Mouse (Mus musculus): ENCODE data around the gene Ctbp2. TPM values are rescaled to one million over a fixed set of nuclear protein-coding genes. Genes with fewer than 3 reads are reported as not detected.
A peak's percentile ranks its signal among the peaks of the same experiment; 100 is the strongest.

Gene Ctbp2
- total RNA-seq, 2 experiments from 2014 or later, result 44.1 to 47.4 TPM

DNA sequence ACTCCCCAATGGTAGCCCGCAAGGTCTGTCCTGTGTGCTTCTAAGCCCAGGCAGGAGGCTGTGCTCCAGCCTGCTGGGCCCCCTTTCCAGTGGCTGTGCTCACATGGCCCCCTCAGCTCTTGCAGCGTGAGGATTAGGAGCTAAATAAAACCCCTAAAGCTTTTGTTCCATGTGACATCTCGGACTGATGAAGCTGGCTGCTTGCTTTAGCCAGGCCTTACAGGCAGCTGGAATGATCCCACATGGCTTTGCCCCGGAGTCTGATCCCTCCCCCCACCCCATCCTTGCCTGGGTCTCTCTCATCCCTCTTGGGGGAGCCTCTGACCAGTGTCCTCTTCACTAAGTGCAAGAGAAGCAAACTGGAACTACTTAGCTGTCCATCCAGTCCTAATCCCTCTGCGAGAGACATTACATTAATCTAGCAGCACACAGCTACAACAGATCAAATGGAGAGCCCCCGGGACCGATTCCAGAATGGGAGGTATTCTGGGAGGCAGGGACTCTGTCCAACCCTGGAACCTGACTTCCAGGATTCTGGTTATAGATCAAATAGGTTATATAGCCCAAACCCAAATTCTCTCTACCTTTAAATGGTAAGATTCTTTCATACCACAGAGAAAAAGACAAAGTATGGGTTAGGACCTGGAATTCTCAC lies 108.6 kb downstream of the Ctbp2 start:
- TF ChIP-seq CTCF (conservative IDR thresholded peaks at IDR 0.05), result no peak
- Histone ChIP-seq H3K4me3 (no peak overlapping the region), H3K27ac (no peak overlapping the region)
- no peak for DNase-seq (ENCODE audit: low spot score in 2 of 2)

DNA sequence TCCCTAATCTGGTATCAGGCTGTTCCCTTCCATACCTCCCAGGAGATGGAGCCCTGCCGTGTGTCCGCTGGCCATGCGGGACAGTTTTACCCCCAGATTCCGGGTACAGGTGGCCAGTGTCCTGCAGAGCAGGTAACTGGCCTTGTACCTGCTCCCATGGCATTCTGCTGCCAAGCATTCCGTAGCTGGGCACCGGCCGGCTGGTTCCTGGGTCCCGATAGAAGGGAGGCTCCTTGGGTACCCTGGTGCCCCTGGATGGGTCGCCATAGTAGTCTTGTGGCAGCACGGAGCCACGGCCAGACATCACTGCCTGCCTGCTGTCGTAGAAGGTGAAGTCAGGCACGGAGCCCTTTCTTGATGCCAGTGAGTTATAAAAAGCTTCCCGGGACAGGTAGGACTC lies 109.5 kb downstream of the Ctbp2 start:
- no peak for DNase-seq (ENCODE audit: low spot score in 2 of 2)
- Histone ChIP-seq H3K4me3 (no peak overlapping the region), H3K27ac (peak overlapping the region; percentile 36; the same call in 1 of the 2 replicates)
- TF ChIP-seq CTCF (conservative IDR thresholded peaks at IDR 0.05), result no peak

DNA sequence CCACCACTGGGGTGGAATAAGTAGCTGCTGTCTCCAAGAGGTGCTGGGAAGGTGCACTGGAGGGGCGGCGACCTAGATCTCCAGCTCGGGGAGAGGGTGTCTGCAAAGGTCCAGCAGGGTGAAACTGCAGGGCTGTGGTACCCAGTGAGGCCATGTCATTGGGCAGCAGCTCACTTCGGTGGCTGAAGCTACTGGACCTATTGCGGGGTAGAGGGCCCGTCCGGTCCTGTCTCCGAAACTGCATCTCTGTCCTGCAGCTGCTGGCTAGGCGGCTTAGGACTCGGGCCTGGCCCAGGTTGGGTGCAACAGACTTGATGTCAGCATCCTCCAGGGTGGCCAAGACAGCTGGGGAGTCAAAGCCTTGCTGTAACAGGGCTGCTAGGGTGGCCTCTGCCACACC lies 110.2 kb downstream of the Ctbp2 start:
- Histone ChIP-seq H3K27ac (peak overlapping the region; percentile 65), H3K4me3 (no peak overlapping the region)
- DNase-seq (ENCODE audit: low spot score in 2 of 2), result no peak
- TF ChIP-seq CTCF (conservative IDR thresholded peaks at IDR 0.05), result no peak

DNA sequence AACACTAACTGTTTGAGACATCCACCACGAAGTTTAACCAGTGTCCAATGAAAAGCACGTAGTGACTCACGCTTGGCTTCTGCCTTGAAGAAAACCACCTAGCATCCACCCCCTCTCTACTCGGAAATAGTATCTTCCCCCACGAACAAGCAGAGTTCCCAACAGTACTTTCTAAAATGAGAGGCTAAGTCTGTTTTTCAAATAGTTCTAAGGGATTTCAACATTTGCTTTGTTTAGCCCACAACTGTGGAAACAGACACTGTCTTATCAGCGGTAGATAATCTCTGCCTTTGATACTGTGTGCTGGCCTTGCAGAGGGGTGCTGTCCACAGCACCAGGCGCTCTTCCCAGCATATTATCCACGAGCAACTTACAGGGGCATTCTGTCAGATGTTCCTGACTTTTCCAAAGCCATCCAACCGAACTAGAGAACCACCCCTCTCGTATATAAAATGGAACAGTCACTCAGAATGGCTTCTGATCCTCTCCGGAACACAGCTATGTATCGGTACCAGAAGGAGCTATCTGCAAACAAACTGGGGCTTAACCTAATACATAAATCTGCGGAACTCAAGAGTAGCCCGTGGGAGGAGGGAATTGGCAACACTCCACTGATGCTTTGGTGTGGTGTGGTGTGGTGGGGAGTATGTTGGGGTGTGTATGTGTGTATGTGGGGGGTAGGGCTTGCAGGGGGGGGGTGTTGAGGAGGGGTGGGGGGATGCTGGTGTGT lies 111.4 kb downstream of the Ctbp2 start:
- peak overlapping the region; percentile 91 for H3K27ac ChIP-seq
- no peak for TF ChIP-seq CTCF (conservative IDR thresholded peaks at IDR 0.05)
- peak in 1 of 2 experiments; percentile 60 for DNase-seq (ENCODE audit: low spot score in 2 of 2)
- H3K4me3 ChIP-seq, result peak overlapping the region; percentile 7; the same call in 1 of the 2 replicates

DNA sequence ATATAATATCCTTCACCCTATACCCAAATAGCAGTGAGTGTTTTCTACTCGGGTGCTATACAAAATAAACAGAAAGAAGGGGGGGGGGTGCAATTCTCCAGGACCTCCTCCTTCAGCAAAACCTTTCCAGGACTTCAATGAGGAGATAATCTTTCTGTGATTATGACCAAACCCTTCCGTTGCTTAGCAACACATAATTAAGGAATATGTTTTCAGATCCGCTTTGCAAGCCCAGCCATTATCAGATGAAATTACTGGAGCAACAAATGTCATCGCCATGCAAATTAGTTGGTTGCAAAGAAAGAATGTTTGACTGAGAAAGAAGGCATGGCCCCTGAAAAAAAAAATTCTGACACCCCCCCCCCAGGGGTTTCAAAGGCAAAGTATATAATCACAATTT lies 112.5 kb downstream of the Ctbp2 start:
- Histone ChIP-seq H3K4me3 (no peak overlapping the region), H3K27ac (peak overlapping the region; percentile 91)
- DNase-seq (ENCODE audit: low spot score in 2 of 2), result no peak
- no peak for TF ChIP-seq CTCF (conservative IDR thresholded peaks at IDR 0.05)

DNA sequence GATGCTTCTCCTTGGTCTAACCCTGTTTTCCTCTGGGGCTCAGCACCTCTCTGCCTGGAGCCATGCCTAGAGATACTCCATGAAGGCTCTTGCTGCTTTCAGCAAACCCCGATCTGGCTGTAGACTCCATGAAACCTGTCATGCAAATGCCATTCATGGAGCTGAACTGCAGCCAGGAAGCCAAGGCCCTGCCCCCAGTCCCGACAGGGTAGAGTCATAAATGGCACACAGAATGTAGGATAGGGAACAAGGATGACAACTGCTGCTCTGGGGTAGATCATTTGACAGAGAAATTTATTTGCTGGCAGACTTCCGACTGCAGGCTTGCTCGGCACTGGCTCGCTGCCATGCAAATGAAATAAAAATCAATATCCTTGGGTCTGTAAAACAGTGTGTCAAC lies 113.0 kb downstream of the Ctbp2 start:
- DNase-seq (ENCODE audit: low spot score in 2 of 2), result peak; percentile 73 to 75
- Histone ChIP-seq H3K4me3 (peak overlapping the region; percentile 10; the same call in 1 of the 2 replicates), H3K27ac (peak overlapping the region; percentile 91)
- TF ChIP-seq CTCF (conservative IDR thresholded peaks at IDR 0.05), result no peak

DNA sequence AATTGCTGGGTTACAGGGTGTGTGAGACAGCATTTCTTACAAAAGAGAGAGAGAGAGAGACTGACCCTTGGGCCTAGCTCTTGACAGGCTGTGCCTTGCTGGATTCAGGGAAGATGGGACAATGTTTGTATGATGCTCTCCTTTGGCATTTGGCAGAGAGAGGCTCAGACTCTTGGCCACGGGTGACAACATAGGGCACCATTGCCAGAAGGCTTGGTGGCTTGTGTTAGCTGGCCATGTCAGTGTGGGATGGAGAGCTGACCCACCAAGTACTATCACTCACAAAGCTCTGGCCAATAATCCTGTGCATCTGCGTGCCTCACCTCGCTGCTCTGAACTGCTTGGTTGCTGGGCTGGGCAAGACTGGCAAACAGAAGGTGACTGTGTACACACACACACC lies 113.7 kb downstream of the Ctbp2 start:
- no peak for TF ChIP-seq CTCF (conservative IDR thresholded peaks at IDR 0.05)

DNA sequence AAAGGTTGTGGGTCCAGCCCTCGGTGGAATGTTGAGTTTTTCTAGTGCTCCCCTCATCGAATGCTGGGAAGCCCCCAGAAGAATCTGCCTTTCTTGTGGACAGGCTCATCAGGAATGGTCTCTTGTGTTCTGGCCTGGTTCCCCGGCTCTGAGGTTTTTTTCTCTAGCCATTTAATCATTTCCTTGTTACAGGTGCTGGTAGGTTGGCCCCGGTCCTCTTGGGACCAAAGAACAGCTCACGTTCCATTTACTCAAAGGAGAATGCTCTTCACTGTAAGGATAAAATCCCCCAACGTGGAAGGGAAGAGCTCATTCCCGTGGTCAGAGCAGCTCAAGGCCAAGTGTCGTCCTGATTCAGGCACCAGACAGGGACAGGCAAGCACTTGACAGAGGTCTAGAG lies 114.5 kb downstream of the Ctbp2 start:
- Histone ChIP-seq H3K4me3 (no peak overlapping the region), H3K27ac (peak overlapping the region; percentile 91)
- no peak for TF ChIP-seq CTCF (conservative IDR thresholded peaks at IDR 0.05)
- no peak for DNase-seq (ENCODE audit: low spot score in 2 of 2)

More for the DNA sequence above, 113.7 kb downstream of the Ctbp2 start:
- Histone ChIP-seq H3K4me3 (no peak overlapping the region), H3K27ac (peak overlapping the region; percentile 91)
- no peak for DNase-seq (ENCODE audit: low spot score in 2 of 2)

DNA sequence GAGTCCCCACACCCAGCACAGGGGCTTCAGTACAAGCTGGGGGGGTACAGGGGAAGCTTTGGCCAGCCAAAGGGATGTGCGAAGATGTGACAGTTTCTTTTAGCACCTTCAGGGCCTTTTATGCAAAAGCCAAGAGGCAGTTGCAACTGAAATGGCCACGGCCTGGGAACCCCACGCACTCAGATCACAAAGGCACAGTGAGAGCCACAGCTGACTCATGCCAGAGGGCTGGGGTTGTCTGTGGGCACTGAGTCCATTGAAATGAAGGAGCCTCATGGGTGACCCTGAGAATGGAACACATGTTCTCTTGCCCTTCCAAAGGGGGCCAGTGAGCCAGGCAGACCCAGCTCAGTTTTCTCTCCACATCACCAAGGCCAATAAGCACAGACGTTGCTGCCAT lies 115.5 kb downstream of the Ctbp2 start:
- DNase-seq (ENCODE audit: low spot score in 2 of 2), result no peak
- H3K27ac ChIP-seq, result 0 out of 2 replicates have a peak overlapping the region, but pooled peaks have one; percentile 91
- TF ChIP-seq CTCF (conservative IDR thresholded peaks at IDR 0.05), result no peak
- H3K4me3 ChIP-seq, result no peak overlapping the region

DNA sequence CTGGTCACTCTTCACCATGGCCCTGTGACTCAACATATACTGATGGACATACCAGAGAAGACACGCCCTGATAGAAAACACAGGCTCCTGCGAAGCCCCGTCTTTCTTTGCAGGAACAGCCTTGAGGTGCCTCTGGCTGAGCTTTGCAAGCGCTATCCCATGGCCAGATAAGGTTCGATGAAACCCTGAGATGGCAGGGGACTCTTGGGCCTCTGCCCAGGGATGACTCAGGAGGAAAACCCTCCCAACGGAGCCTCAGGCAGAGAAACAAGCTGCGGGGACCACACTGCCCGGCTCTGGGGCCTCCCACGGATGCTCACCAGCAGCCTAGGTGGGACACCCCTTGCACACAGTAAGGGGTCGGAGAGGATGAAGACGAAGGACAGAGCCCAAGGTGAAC lies 116.8 kb downstream of the Ctbp2 start:
- no peak overlapping the region for H3K4me3 ChIP-seq
- H3K27ac ChIP-seq, result peak overlapping the region; percentile 59
- no peak for TF ChIP-seq CTCF (conservative IDR thresholded peaks at IDR 0.05)
- no peak for DNase-seq (ENCODE audit: low spot score in 2 of 2)

DNA sequence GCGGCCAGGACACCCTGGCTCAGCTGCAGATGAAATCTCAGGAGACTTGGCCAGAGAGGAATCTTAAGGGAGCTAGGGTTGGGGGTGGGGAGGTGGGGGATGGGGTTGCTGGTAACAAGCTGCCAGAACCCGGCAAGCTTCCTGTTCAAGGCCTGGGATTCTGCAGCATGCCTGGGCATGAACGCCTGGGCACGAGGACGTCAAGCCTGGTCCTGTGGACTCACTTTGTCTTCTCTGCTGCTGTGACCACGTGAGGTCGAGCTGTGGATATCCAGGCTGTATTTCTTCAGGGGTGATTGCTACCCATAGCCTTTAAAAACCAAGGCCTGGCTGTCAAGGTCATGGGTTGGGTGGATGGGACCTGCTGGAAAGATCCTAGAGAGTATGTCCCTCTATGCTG lies 118.4 kb downstream of the Ctbp2 start:
- no peak for TF ChIP-seq CTCF (conservative IDR thresholded peaks at IDR 0.05)
- H3K27ac ChIP-seq, result no peak overlapping the region
- no peak for DNase-seq (ENCODE audit: low spot score in 2 of 2)
- H3K4me3 ChIP-seq, result no peak overlapping the region

DNA sequence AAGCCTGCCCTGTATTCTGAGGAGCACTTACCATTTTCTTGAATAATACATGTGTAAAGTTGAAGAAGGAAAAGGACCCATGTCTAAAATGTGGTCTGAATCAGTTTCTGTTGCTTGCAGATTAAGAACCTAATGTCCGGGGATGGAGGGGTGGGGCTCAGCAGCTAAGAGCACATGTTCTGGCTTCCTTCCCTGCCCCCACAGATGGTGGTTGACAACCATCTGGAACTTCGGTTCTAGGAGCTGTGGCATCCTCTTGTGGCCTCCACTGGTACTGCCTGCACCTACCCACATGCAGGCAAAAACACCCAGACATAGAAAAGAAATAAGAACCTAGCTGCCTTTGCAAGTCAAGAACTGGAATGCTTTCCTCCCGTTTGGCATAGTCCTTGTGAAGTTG lies 120.7 kb downstream of the Ctbp2 start:
- peak; percentile 100 for TF ChIP-seq CTCF (conservative IDR thresholded peaks at IDR 0.05)
- no peak overlapping the region for H3K4me3 ChIP-seq
- DNase-seq (ENCODE audit: low spot score in 2 of 2), result peak; percentile 88 to 91
- peak overlapping the region; percentile 83 for H3K27ac ChIP-seq

DNA sequence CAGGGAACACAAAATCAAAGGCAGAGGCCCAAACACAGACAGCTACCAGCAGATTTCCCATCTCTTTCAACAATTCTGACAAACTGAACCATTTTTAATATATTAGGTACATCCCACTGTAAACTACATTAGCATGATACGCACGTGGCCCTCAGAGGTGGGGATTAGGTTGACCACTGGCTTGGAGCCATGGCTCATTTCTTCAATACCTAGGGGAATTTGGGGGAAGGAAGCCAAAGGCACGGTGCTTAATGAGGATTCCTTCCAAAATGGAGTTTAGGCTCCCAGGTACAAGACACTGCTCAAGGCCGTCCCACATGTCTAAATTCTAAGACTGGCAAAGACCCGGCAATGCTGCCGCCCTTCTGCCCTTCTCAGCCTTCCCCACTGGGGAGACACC lies 121.9 kb downstream of the Ctbp2 start:
- TF ChIP-seq CTCF (conservative IDR thresholded peaks at IDR 0.05), result no peak
- no peak for DNase-seq (ENCODE audit: low spot score in 2 of 2)
- Histone ChIP-seq H3K27ac (peak overlapping the region; percentile 83), H3K4me3 (no peak overlapping the region)

DNA sequence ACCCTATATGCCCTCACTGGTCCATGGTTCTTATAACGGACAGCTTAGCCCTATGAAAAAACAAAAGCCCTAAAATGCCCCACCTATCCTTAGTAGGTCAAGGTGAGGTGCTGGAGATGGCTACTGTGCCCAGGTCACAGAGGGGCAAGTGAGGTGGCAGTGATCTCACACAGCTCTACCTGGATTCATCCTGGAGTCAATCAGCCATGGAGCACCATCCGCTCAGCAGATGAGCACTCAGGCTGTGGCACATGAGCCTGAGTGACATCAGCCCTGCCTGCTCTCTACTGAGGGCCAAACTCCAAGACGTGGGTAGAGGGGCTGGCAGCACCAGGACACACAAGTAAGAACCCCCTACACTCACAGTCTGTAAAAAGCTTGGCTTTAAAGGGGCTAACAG lies 122.8 kb downstream of the Ctbp2 start:
- Histone ChIP-seq H3K27ac (peak overlapping the region; percentile 83), H3K4me3 (no peak overlapping the region)
- TF ChIP-seq CTCF (conservative IDR thresholded peaks at IDR 0.05), result no peak
- DNase-seq (ENCODE audit: low spot score in 2 of 2), result no peak
